Mouse (Mus musculus): ENCODE measurements at regions not wholly inside any gene's neighbourhood (a gene's known extent, or its start where the extent isn't known, plus 50 kb on each side); places are given as distances from the start of the nearest gene placed in this dataset.

GRCm38 (mm10) chr5:15773839-15774238, 59.8 kb upstream of the Speer4c start:
- no peak for DNase-seq (ENCODE audit: low spot score in 2 of 2)

GRCm38 (mm10) chr5:15774567-15774966, 60.5 kb upstream of the Speer4c start:
- DNase-seq (ENCODE audit: low spot score in 2 of 2), result no peak

GRCm38 (mm10) chr5:15776106-15776505, 62.0 kb upstream of the Speer4c start:
- no peak for DNase-seq (ENCODE audit: low spot score in 2 of 2)

GRCm38 (mm10) chr5:15803583-15803982, 89.5 kb upstream of the Speer4c start:
- DNase-seq (ENCODE audit: low spot score in 2 of 2), result no peak

- DNase-seq (ENCODE audit: low spot score in 2 of 2), result no peak
These were observed 102.8 kb upstream of the Speer4c start for GRCm38 (mm10) chr5:15816864-15817263.

GRCm38 (mm10) chr5:15817366-15817765, 103.3 kb upstream of the Speer4c start:
- no peak for DNase-seq (ENCODE audit: low spot score in 2 of 2)

- DNase-seq (ENCODE audit: low spot score in 2 of 2), result no peak
These were observed 108.9 kb upstream of the Speer4c start for GRCm38 (mm10) chr5:15822989-15823388.

- DNase-seq (ENCODE audit: low spot score in 2 of 2), result no peak
These were observed 103.0 kb upstream of the Cacna2d1 start for GRCm38 (mm10) chr5:15831527-15831926.

GRCm38 (mm10) chr5:15832338-15832737, 102.2 kb upstream of the Cacna2d1 start:
- DNase-seq (ENCODE audit: low spot score in 2 of 2), result no peak

GRCm38 (mm10) chr5:15838108-15838972, 96.2 kb upstream of the Cacna2d1 start:
- DNase-seq (ENCODE audit: low spot score in 2 of 2), result peak; percentile 24 to 60

- DNase-seq (ENCODE audit: low spot score in 2 of 2), result no peak
These were observed 87.7 kb upstream of the Cacna2d1 start for GRCm38 (mm10) chr5:15846790-15847189.

GRCm38 (mm10) chr5:15849520-15849919, 85.0 kb upstream of the Cacna2d1 start:
- DNase-seq (ENCODE audit: low spot score in 2 of 2), result no peak

GRCm38 (mm10) chr5:15850126-15850801, 84.2 kb upstream of the Cacna2d1 start:
- DNase-seq (ENCODE audit: low spot score in 2 of 2), result peak in 1 of 2 experiments; percentile 7

GRCm38 (mm10) chr5:15854752-15855151, 79.7 kb upstream of the Cacna2d1 start:
- DNase-seq (ENCODE audit: low spot score in 2 of 2), result no peak

GRCm38 (mm10) chr5:15857034-15857433, 77.5 kb upstream of the Cacna2d1 start:
- DNase-seq (ENCODE audit: low spot score in 2 of 2), result no peak

- no peak for DNase-seq (ENCODE audit: low spot score in 2 of 2)
These were observed 60.4 kb upstream of the Cacna2d1 start for GRCm38 (mm10) chr5:15874065-15874464.

GRCm38 (mm10) chr5:15883004-15883403, 51.5 kb upstream of the Cacna2d1 start:
- DNase-seq (ENCODE audit: low spot score in 2 of 2), result no peak

Measured in frontal cortex, postnatal 14 days (tissue).